Mouse (Mus musculus): Measurements from ENCODE around the gene Aasdh. TPM values are rescaled to one million over a fixed set of nuclear protein-coding genes. Genes with fewer than 3 reads are reported as not detected.
A peak's percentile ranks its signal among the peaks of the same experiment; 100 is the strongest.

Gene Aasdh
- total RNA-seq (2021) = 10 to 100 TPM; 14.4 to 15.4 TPM

DNA sequence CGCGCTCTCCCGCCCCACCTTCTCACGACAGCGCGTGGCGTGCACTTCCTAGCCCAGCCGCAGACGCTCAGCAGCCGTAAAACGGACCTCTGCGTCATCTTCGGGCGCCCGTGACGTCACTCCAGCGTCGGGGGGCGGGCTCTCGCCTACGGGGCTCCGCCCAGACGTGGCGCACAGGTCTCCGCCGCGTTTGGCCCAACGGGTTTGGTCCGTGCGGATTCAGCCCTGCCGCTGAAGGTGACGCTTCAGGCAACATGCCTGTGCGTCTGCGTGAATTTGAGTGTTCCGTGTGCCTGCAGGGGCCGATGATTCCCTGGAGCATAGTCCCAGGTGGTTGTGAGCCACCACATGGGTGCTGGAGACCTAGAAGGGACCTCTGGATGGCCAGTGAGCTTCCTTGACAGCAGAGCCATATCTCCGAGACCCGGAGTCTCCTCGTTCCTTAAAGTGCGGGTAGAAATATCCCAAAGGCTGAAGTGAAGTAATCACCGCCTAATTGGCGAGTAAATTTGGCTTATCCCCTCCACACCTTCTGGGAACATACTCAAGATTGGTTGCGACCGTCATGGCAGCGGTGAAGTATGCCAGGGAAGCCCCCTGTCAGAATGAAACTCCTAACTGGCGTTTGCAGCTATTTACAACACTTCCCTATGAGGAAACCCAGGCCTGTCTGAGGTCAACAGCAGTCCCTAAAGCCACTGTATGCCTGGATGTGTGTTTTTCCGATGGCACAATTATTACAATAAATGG, at the start of gene Aasdh:
Aasdh (minus strand) TSS at position 110 of the 750 bp plus-strand sequence.
- intact Hi-C loops (cut with DNase I) = loop anchor here (1.0 to 5.0 kb wide), 2 partner anchors 46 to 67 kb away; partner anchors contain the start of genes Paics, Ppat and Srp72
- peak; percentile 84 for DNase-seq (ENCODE audit: low spot score)

DNA sequence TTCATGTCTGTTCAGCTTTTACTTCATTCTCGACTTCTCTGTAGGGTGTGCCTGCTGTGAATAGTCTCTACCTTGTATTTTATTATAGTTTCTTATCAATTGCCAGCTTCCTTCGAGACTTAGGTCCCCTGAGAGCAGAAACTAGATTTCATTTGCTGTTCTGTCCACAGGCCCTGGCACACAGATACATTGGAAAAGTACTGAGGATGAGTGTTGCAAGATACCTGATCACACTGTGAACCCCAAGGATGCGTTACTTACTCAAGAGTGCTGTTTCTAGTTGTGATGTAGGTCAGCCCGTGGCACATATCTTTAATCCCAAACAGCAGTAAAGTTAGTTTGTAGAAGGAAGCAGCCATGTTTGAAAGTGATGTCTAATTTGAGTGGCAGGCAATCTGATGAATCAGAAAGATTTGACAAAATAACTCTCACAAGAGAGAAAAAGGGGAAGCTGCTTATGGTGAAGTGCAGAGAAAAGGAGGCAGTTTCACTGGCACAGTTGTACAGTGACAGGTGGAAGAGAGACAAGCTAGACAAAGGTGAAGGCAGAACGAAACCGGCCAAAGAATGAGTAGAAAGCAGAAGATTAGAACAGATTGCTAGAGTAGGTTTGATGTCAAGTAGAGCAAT, 49.1 kb upstream of the Aasdh start:
- intact Hi-C loops (cut with DNase I) = no loop called here
- DNase-seq (ENCODE audit: low spot score) = no peak

DNA sequence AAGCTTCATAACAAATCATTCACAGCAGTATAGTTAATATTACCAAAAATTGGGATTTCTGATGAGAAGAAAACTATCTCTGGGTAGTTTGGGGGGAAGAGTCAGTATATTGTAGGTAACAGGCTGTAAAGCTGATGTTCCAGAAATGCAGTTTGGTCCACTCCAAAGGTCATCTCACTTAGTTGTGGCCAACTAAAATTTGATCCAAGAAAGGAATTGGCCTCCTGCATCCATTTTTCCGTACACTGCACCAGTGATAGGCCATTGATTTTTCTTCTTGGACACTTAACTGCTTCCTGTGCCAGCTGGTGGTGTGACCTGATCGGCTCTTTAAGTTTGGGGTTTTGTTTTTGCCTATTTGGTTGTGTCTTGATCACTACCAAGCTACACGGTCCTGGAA, 48.5 kb upstream of the Aasdh start:
- DNase-seq (ENCODE audit: low spot score) = no peak
- intact Hi-C loops (cut with DNase I) = no loop called here

GRCm38 (mm10) chr5:76952112-76953040, 47.1 kb upstream of the Aasdh start:
- DNase-seq (ENCODE audit: low spot score) = no peak
- intact Hi-C loops (cut with DNase I) = no loop called here

DNA sequence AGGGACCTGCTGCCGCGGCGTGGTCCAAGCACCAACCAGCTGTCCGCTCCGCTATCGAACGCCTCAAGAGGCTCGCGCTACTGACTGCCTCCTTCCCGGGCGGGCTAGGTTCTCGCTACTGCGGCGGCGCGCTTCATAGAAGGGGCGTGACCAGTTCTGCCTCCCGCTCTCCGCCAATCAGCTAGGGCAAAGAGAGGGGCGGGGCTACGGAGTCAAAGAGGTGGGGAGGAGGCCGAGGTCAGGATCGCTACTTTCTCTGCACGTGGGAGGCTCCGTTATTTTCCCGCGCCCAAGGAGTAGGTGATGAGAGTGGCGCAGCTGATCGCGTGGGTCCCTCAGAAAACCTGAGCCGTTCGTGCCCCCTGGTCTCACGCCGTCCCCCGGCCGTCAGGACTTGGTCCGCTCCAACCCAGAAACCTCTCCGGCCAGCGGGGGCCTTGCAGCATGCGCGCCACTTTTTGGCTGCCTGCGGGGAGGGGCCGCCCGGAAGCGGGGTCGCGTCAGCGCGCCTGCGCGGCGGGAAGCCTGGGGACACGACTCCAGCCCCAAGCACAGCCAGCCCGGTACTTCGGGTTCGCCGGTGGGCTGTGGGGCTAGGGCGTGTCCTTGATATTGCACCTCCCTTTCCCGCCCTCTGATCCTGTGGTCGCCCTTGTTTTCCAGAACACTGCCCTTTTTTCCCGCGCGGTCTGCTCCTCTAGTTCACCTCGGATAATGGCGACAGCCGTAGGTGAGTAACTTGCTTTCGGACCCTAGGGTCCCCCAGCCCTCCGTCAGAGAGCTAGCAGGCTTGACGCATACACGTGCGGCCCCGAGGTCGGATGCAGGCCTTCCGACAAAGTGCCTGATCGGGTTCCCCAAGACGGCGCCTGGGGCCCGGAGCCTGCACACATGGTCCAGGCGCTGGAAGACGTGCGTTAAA, 46.1 kb upstream of the Aasdh start, which contains the start of the genes Paics and Ppat:
Paics (plus strand) TSS at position 202 of the 922 bp plus-strand sequence.
Ppat (minus strand) TSS at position 473 of the 922 bp plus-strand sequence.
- intact Hi-C loops (cut with DNase I) = loop anchor here (1.0 to 2.0 kb wide), 2 partner anchors 23 to 46 kb away; partner anchors contain the start of genes Aasdh and Srp72
- peak; percentile 97 for DNase-seq (ENCODE audit: low spot score)

- no peak for DNase-seq (ENCODE audit: low spot score)
- intact Hi-C loops (cut with DNase I) = loop anchor here (1.0 to 2.0 kb wide), 2 partner anchors 24 to 45 kb away; partner anchors contain the start of genes Aasdh and Srp72
Measured at GRCm38 (mm10) chr5:76950343-76951105, 45.2 kb upstream of the Aasdh start.

- DNase-seq (ENCODE audit: low spot score) = no peak
- intact Hi-C loops (cut with DNase I) = no loop called here
Measured at GRCm38 (mm10) chr5:76947758-76948157, 42.4 kb upstream of the Aasdh start.

GRCm38 (mm10) chr5:76947142-76947541, 41.8 kb upstream of the Aasdh start:
- DNase-seq (ENCODE audit: low spot score) = no peak
- intact Hi-C loops (cut with DNase I) = no loop called here

- intact Hi-C loops (cut with DNase I) = loop anchor here (1.0 kb wide), 1 partner anchor 21 kb away; no protein-coding TSS in a partner anchor
- DNase-seq (ENCODE audit: low spot score) = no peak
Measured at GRCm38 (mm10) chr5:76945678-76946033, 40.3 kb upstream of the Aasdh start.

- DNase-seq (ENCODE audit: low spot score) = no peak
- intact Hi-C loops (cut with DNase I) = loop anchor here (1.0 kb wide), 1 partner anchor 21 kb away; no protein-coding TSS in a partner anchor
Measured at GRCm38 (mm10) chr5:76944965-76945677, 39.8 kb upstream of the Aasdh start.

GRCm38 (mm10) chr5:76942505-76942904, 37.2 kb upstream of the Aasdh start:
- intact Hi-C loops (cut with DNase I) = no loop called here
- DNase-seq (ENCODE audit: low spot score) = no peak

DNA sequence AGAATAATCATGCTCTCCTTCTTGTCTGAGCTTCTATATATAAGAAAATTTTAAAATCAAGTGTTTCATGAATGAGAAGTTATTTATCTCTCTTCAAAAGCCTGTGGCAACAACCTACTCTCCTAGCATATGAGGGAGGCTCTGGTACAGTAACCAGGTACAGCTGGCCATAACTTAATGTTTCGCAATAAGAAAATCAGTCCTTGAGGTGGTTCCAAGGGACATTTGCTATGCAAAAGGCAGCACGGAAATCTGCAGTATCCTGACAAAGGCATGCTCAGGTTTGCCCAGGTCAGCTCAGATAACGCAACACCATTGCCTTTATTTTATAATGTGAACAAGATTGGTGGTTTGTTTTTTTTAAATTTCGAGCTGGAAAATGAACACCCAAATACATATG, 36.7 kb upstream of the Aasdh start:
- no peak for DNase-seq (ENCODE audit: low spot score)
- intact Hi-C loops (cut with DNase I) = no loop called here

- no peak for DNase-seq (ENCODE audit: low spot score)
- intact Hi-C loops (cut with DNase I) = no loop called here
Measured at GRCm38 (mm10) chr5:76939717-76940116, 34.4 kb upstream of the Aasdh start.

DNA sequence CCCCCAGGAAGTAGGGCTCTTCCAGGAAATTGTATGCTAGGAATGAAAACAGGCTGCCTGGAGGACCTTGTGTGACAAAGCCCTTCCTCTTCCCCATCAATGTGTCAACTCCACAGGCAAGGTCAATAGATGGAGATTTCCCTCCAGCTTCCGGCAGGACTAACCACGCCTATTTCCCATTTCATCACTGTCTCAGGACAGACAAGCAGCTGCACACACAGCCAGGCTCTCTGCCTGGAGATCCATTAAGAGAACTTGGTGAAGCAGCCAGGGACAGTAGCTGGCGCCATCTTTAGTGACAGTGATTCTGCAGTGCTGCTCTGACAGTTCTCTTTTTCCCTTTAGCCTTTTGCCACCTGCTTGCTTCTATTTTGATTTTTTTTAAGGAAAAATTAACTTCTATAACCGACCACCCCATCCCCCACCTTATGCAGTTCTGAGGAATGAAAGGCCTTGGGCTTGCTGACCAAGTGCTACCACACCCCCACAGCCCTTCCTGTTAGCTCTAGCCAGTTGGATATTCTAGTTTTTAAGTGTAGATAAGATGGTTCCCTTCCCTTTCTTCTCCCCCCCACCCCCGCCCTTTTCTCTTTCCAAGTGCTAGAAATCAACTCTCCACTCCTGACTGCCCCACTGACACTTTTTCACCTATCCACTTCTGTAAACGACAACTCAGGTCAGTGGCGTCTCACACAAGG, 24.0 kb upstream of the Aasdh start:
- intact Hi-C loops (cut with DNase I) = no loop called here
- DNase-seq (ENCODE audit: low spot score) = no peak

DNA sequence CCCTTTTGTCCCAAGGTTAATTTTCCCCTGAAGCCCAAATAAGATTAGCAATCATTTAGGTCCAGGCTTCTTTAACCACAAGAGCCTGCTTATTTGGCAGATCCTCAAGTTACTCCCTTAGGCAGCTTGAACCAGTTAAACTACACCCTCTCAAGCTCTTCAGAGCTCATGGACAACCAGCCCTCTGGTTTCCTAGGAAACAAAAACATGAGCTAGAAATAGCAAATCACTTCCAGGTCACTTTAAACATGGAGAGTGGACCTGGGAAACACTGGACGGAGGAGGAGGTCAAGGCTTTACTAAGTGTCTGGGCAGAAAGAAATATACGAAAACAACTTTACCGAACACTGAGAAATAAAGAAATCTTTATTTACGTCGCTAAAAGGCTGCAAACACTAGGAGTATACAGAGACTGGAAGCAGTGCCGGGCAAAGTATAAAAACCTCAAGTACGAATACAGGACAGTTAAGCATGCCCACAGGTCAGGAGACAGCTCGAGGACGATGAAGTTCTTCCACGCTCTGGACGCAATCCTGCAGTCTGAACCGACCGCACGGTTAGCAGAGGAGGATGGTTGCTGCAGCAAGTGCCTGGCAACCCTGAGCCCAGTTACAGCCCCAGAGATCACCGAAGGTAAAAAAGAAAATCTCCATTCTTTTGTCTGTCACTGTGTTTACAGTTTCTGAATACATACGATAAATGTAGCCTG, 23.0 kb upstream of the Aasdh start:
- intact Hi-C loops (cut with DNase I) = no loop called here
- no peak for DNase-seq (ENCODE audit: low spot score)

DNA sequence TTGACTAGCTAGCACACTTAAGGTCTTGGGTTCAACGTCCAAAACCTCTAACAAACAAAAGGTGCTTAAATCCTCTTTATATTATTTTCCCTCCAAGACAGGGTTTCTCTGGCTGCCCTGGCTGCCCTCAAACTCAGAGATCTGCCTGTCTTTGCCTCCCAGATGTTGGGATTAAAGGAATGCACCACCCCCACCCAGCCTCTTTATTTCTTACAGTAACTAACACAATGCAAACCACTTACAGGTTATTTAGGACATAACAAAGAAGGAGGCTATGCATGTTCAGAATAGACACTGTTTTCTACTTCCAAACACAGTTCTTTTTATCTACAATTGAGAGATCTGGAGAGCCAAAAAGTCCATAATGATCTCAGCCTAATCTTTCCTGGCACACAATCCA, 19.0 kb upstream of the Aasdh start:
- intact Hi-C loops (cut with DNase I) = loop anchor here (1.0 kb wide), 1 partner anchor 21 kb away; no protein-coding TSS in a partner anchor
- no peak for DNase-seq (ENCODE audit: low spot score)
